8 mouse cellular contexts compared by ENCODE assay signal in genomic region chr13:37467795-37468194, GRCm38 (mm10).
DNase-seq lines count a peak whose midpoint lies in the region; ATAC-seq lines count a peak whose summit lies in the region.

No protein-coding gene starts in this region.

- WGBS in embryonic facial prominence, embryonic 13.5 days = 15% methylated on average over 8 of the region's 8 CpGs
- 8% methylated on average over 8 of the region's 8 CpGs for WGBS in heart, embryonic 15.5 days
- WGBS in lung, embryonic 16.5 days = 6% methylated on average over 8 of the region's 8 CpGs

- DNase-seq in CD4-positive helper T cell, adult 2 months (ENCODE audit: low read depth, low spot score) = peak; percentile 46
- peak; percentile 69 to 94 for DNase-seq in adrenal gland, adult (ENCODE audit: inconsistent age in 2 of 2, low spot score in 1 of 2)
- DNase-seq in kidney, postnatal 14 days = peak; percentile 86
- DNase-seq in right cerebral cortex, postnatal 25 days = peak; percentile 28

- peaks cover 8% of the 10 kb centered on the region for H3K4me1 ChIP-seq in embryonic facial prominence, embryonic 13.5 days
- peaks cover 25% of the 10 kb centered on the region for H3K4me1 ChIP-seq in heart, embryonic 15.5 days (replicated peaks)
- H3K4me1 ChIP-seq in lung, embryonic 16.5 days (replicated peaks; ENCODE audit: control insufficient read depth, insufficient read depth, low read length) = peaks cover 26% of the 10 kb centered on the region

- H3K36me3 ChIP-seq in embryonic facial prominence, embryonic 13.5 days = no peaks in the 10 kb centered on the region
- no peaks in the 10 kb centered on the region for H3K36me3 ChIP-seq in heart, embryonic 15.5 days
- H3K36me3 ChIP-seq in lung, embryonic 16.5 days (ENCODE audit: control insufficient read depth, insufficient read depth, low read length) = no peaks in the 10 kb centered on the region

- H3K9ac ChIP-seq in embryonic facial prominence, embryonic 13.5 days = peak overlapping the region; percentile 54; the same call in 1 of the 2 replicates
- no peak overlapping the region for H3K9ac ChIP-seq in heart, embryonic 15.5 days
- H3K9ac ChIP-seq in lung, embryonic 16.5 days (ENCODE audit: low read length) = peak overlapping the region; percentile 67

- H3K9me3 ChIP-seq in embryonic facial prominence, embryonic 13.5 days = no peaks in the 10 kb centered on the region
- H3K9me3 ChIP-seq in heart, embryonic 15.5 days (replicated peaks) = no peaks in the 10 kb centered on the region
- no peaks in the 10 kb centered on the region for H3K9me3 ChIP-seq in lung, embryonic 16.5 days (ENCODE audit: control insufficient read depth, low read length)

- H3K4me3 ChIP-seq in embryonic facial prominence, embryonic 13.5 days = no peak overlapping the region
- no peak overlapping the region for H3K4me3 ChIP-seq in heart, embryonic 15.5 days
- peak overlapping the region; percentile 9; the same call in 1 of the 2 replicates for H3K4me3 ChIP-seq in lung, embryonic 16.5 days (ENCODE audit: low read length)

- H3K4me2 ChIP-seq in embryonic facial prominence, embryonic 13.5 days = peak overlapping the region; percentile 21; the same call in 1 of the 2 replicates
- H3K4me2 ChIP-seq in heart, embryonic 15.5 days = peak overlapping the region; percentile 31
- peak overlapping the region; percentile 43 for H3K4me2 ChIP-seq in lung, embryonic 16.5 days (ENCODE audit: low read depth, low read length)

- ATAC-seq in embryonic facial prominence, embryonic 13.5 days (ENCODE audit: insufficient number of reproducible peaks, insufficient read depth, low FRiP score, low TSS enrichment, low read depth) = no peak
- ATAC-seq in heart, embryonic 15.5 days (replicated peaks; ENCODE audit: insufficient number of reproducible peaks, insufficient read depth, low FRiP score, low read depth) = peak; percentile 72; the same call in 1 of the 2 replicates
- ATAC-seq in lung, embryonic 16.5 days (ENCODE audit: low read depth) = peak; percentile 84
- ATAC-seq in erythroblast, adult 5-6 weeks (replicated peaks; ENCODE audit: low FRiP score, poor library complexity, severe bottlenecking) = no peak

- no peaks in the 10 kb centered on the region; the same call in none of the 2 replicates for H3K27me3 ChIP-seq in embryonic facial prominence, embryonic 13.5 days
- no peaks in the 10 kb centered on the region for H3K27me3 ChIP-seq in heart, embryonic 15.5 days
- H3K27me3 ChIP-seq in lung, embryonic 16.5 days (ENCODE audit: control insufficient read depth, insufficient read depth, low read depth, low read length) = no peaks in the 10 kb centered on the region

- peak overlapping the region; percentile 35; the same call in 1 of the 2 replicates for H3K27ac ChIP-seq in embryonic facial prominence, embryonic 13.5 days
- H3K27ac ChIP-seq in heart, embryonic 15.5 days = peak overlapping the region; percentile 74
- H3K27ac ChIP-seq in lung, embryonic 16.5 days (ENCODE audit: low read length) = peak overlapping the region; percentile 100

Comparison
In these comparisons a context has a peak if more than half of its experiments do, and no peak if none do; other contexts are left out.
1. DNase-seq: peak in every context shown above with its lines; median percentile 86 in kidney, postnatal 14 days; 82 in adrenal gland, adult; 46 in CD4-positive helper T cell, adult 2 months; 28 in right cerebral cortex, postnatal 25 days.
2. ATAC-seq: peak in heart, embryonic 15.5 days (single experiment) and lung, embryonic 16.5 days (single experiment); none in embryonic facial prominence, embryonic 13.5 days (single experiment) and erythroblast, adult 5-6 weeks (single experiment).
3. H3K27ac ChIP-seq: peak in every context shown above with its lines; median percentile 100 in lung, embryonic 16.5 days; 74 in heart, embryonic 15.5 days; 35 in embryonic facial prominence, embryonic 13.5 days.
4. Peak in every context shown above with its lines, with median percentiles within 50 percentile points of each other: H3K4me2 ChIP-seq.